28 mouse cellular contexts compared by ENCODE assay signal in the genomic region with DNA sequence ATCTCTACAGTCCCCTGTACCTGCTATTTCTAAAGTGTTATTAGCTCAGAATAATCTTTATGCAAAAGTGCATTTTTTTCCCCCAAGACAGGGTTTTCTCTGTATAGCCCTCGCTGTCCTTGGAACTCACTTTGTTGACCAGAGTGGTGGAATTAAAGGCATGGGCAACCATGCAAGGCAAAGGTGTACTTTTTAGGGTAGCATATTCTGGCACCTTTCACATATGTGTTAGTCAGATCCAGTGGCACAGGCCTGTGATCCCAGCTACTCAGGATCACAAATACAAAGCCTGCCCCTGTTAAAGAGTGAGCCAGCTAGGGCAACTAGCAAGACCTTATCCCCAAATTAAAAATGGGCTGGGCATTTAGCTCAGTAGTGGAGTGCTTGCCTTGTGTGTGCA. TPM values are rescaled to one million over a fixed set of nuclear protein-coding genes. Genes with fewer than 3 reads are reported as not detected.
DNase-seq lines count a peak whose midpoint lies in the region; ATAC-seq lines count a peak whose summit lies in the region.
"Had no signal": no experiment of that assay in that cellular context is flagged by ENCODE, and none has a peak within 500 bp of the region (broad histone marks: within the 10 kb centered on the region; RNA-seq: fewer than 3 reads in every experiment).

No protein-coding gene starts in this region.

- no peaks in the 10 kb centered on the region for H3K4me1 ChIP-seq in kidney, embryonic 15.5 days
- H3K4me1 ChIP-seq: embryonic facial prominence, embryonic 12.5 days; embryonic facial prominence, embryonic 15.5 days; heart, embryonic 13.5 days had no signal

- no peak for ATAC-seq in kidney, embryonic 15.5 days (replicated peaks; ENCODE audit: low FRiP score)
- ATAC-seq: activated CD4-positive, CD25-positive, alpha-beta regulatory T cell, adult 4 months; forebrain, embryonic 14.5 days; forebrain, postnatal 0 days; hindbrain, postnatal 0 days had no signal

- WGBS in kidney, embryonic 15.5 days, result 90% methylated on average over 1 of the region's 1 CpGs

- peak; percentile 27 for DNase-seq in kidney, adult 18-20 months
- peak; percentile 73 for DNase-seq in kidney, adult 9 months
- no peak for DNase-seq in kidney, postnatal 4 days
- peak; percentile 32 to 49 for DNase-seq in kidney, postnatal 25 days
- no peak for DNase-seq in adrenal gland, postnatal 25 days
- DNase-seq: adrenal gland, adult 8-10 months; adrenal gland, postnatal 36 days; cerebellum, adult 18-20 months; cerebellum, adult 9-10 months; cerebellum, postnatal 14 days; forebrain, postnatal 0 days; gastrocnemius, adult 2 months; gastrocnemius, postnatal 14 days; heart, adult 18-20 months; heart, postnatal 14 days; heart, postnatal 4 days had no signal

- H3K4me2 ChIP-seq in kidney, embryonic 15.5 days, result no peak overlapping the region
- H3K4me2 ChIP-seq: embryonic facial prominence, embryonic 12.5 days; embryonic facial prominence, embryonic 15.5 days; heart, embryonic 13.5 days; hindbrain, embryonic 14.5 days had no signal

- no peak overlapping the region for H3K4me3 ChIP-seq in kidney, embryonic 15.5 days (replicated peaks)
- H3K4me3 ChIP-seq: embryonic facial prominence, embryonic 12.5 days; embryonic facial prominence, embryonic 15.5 days; gastrocnemius, adult 2 months; heart, embryonic 13.5 days had no signal

- H3K27ac ChIP-seq in kidney, embryonic 15.5 days, result no peak overlapping the region
- H3K27ac ChIP-seq: embryonic facial prominence, embryonic 12.5 days; embryonic facial prominence, embryonic 15.5 days; gastrocnemius, adult 2 months; heart, embryonic 13.5 days; hindbrain, embryonic 14.5 days; hindbrain, postnatal 0 days had no signal

- no peak overlapping the region for H3K9ac ChIP-seq in kidney, embryonic 15.5 days
- H3K9ac ChIP-seq: embryonic facial prominence, embryonic 12.5 days; embryonic facial prominence, embryonic 15.5 days; forebrain, postnatal 0 days; heart, embryonic 13.5 days; hindbrain, embryonic 14.5 days had no signal

- H3K9me3 ChIP-seq in kidney, embryonic 15.5 days (replicated peaks), result no peaks in the 10 kb centered on the region
- H3K9me3 ChIP-seq: embryonic facial prominence, embryonic 12.5 days; embryonic facial prominence, embryonic 15.5 days; heart, embryonic 13.5 days had no signal

- peaks cover 41% of the 10 kb centered on the region for H3K36me3 ChIP-seq in kidney, embryonic 15.5 days
- H3K36me3 ChIP-seq: heart, embryonic 13.5 days had no signal

- H3K27me3 ChIP-seq in kidney, embryonic 15.5 days, result no peaks in the 10 kb centered on the region
- H3K27me3 ChIP-seq: embryonic facial prominence, embryonic 12.5 days; embryonic facial prominence, embryonic 15.5 days; heart, embryonic 13.5 days had no signal

RNA-seq across cellular contexts. Expression of a gene that starts 9.2 kb away (rescaled TPM):
- 17.3 and 17.4 TPM in 2 replicates for polyA plus RNA-seq in kidney, embryonic 15.5 days (2015; fragmentation: Nextera tagmentation; extraction: Ambion mirVana)
- total RNA-seq in adrenal gland, postnatal 25 days (2021), result 14.3 and 14.8 TPM in 2 replicates

RNA-seq across cellular contexts. Expression of a gene that starts 17.3 kb away (rescaled TPM):
- polyA plus RNA-seq in kidney, embryonic 15.5 days (2015; fragmentation: Nextera tagmentation; extraction: Ambion mirVana), result 0.30 and 0.55 TPM in 2 replicates
- total RNA-seq in adrenal gland, postnatal 25 days (2021), result 7.6 TPM in 1 of 2 replicates, not detected in the other
- total RNA-seq: common myeloid progenitor, adult 5-6 weeks; forebrain, postnatal 0 days; gastrocnemius, adult 2 months; gastrocnemius, postnatal 14 days; heart, adult 18-20 months; heart, postnatal 14 days; heart, postnatal 4 days; hindbrain, postnatal 0 days had no signal
- polyA plus RNA-seq: activated CD4-positive, CD25-positive, alpha-beta regulatory T cell, adult 4 months; embryonic facial prominence, embryonic 12.5 days; embryonic facial prominence, embryonic 15.5 days; forebrain, embryonic 11.5 days; forebrain, embryonic 14.5 days; forebrain, postnatal 0 days; frontal cortex, adult 2 months; hindbrain, embryonic 11.5 days; hindbrain, embryonic 14.5 days; hindbrain, postnatal 0 days had no signal

RNA-seq across cellular contexts. Expression of a gene that starts 36.8 kb away (rescaled TPM):
- polyA plus RNA-seq in kidney, embryonic 15.5 days (2015; fragmentation: Nextera tagmentation; extraction: Ambion mirVana), result 2.6 and 5.0 TPM in 2 replicates
- total RNA-seq in adrenal gland, postnatal 25 days (2021), result 0.30 and 5.2 TPM in 2 replicates
- total RNA-seq: common myeloid progenitor, adult 5-6 weeks had no signal
- polyA plus RNA-seq: activated CD4-positive, CD25-positive, alpha-beta regulatory T cell, adult 4 months; hindbrain, embryonic 11.5 days had no signal

RNA-seq across cellular contexts. Expression of a gene that starts 40.8 kb away (rescaled TPM):
- polyA plus RNA-seq in kidney, embryonic 15.5 days (2015; fragmentation: Nextera tagmentation; extraction: Ambion mirVana), result 66.4 and 70.1 TPM in 2 replicates
- 42.0 and 56.9 TPM in 2 replicates for total RNA-seq in adrenal gland, postnatal 25 days (2021)

RNA-seq across cellular contexts. Expression of a gene that starts 41.1 kb away (rescaled TPM):
- 385 and 440 TPM in 2 replicates for polyA plus RNA-seq in kidney, embryonic 15.5 days (2015; fragmentation: Nextera tagmentation; extraction: Ambion mirVana)
- 250 and 265 TPM in 2 replicates for total RNA-seq in adrenal gland, postnatal 25 days (2021)

Comparison
In these comparisons a context has a peak if more than half of its experiments do, and no peak if none do; other contexts are left out.
1. DNase-seq: peak in kidney, adult 18-20 months (single experiment), kidney, adult 9 months (single experiment) and kidney, postnatal 25 days (2 of 2); none in kidney, postnatal 4 days (0 of 2) and adrenal gland, postnatal 25 days (single experiment).